Mouse (Mus musculus): ENCODE results near the gene Homer2.

Gene Homer2

GRCm38 (mm10) chr7:81579312-81579711 is 128.0 kb downstream of the Homer2 start:
- DNase-seq: no peak

- DNase-seq: no peak
Observed at GRCm38 (mm10) chr7:81578413-81578812, 128.9 kb downstream of the Homer2 start.

GRCm38 (mm10) chr7:81577872-81578271 is 129.5 kb downstream of the Homer2 start:
- DNase-seq: no peak

GRCm38 (mm10) chr7:81575606-81576005 is 131.7 kb downstream of the Homer2 start:
- no peak for DNase-seq

- DNase-seq: no peak
Observed at GRCm38 (mm10) chr7:81573821-81574220, 133.5 kb downstream of the Homer2 start.

- no peak for DNase-seq
Observed at GRCm38 (mm10) chr7:81573397-81573796, 133.9 kb downstream of the Homer2 start.

GRCm38 (mm10) chr7:81572610-81573268 is 134.6 kb downstream of the Homer2 start:
- peak; percentile 24 for DNase-seq

GRCm38 (mm10) chr7:81571941-81572441 is 135.3 kb downstream of the Homer2 start:
- peak; percentile 24 for DNase-seq

- DNase-seq: peak; percentile 96
Observed at GRCm38 (mm10) chr7:81571108-81571940, 136.0 kb downstream of the Homer2 start, which contains the start of gene Whamm. Gene Whamm (plus strand): TSS chr7:81571266.

- DNase-seq: no peak
Observed at GRCm38 (mm10) chr7:81570752-81571107, 136.6 kb downstream of the Homer2 start.

- DNase-seq: no peak
Observed at GRCm38 (mm10) chr7:81570271-81570670, 137.1 kb downstream of the Homer2 start.

GRCm38 (mm10) chr7:81569851-81570250 is 137.5 kb downstream of the Homer2 start:
- DNase-seq: no peak

GRCm38 (mm10) chr7:81567396-81567795 is 139.9 kb downstream of the Homer2 start:
- no peak for DNase-seq

- DNase-seq: no peak
Observed at GRCm38 (mm10) chr7:81566892-81567291, 140.4 kb downstream of the Homer2 start, which contains the start of gene Fsd2. Gene Fsd2 (minus strand): TSS chr7:81566944.

GRCm38 (mm10) chr7:81566332-81566731 is 141.0 kb downstream of the Homer2 start:
- no peak for DNase-seq

- DNase-seq: no peak
Observed at GRCm38 (mm10) chr7:81565381-81566055, 141.8 kb downstream of the Homer2 start.

GRCm38 (mm10) chr7:81564766-81565165 is 142.6 kb downstream of the Homer2 start:
- DNase-seq: no peak

- no peak for DNase-seq
Observed at GRCm38 (mm10) chr7:81563506-81564015, 143.8 kb downstream of the Homer2 start.

GRCm38 (mm10) chr7:81561211-81561610 is 146.1 kb downstream of the Homer2 start:
- no peak for DNase-seq

- no peak for DNase-seq
Observed at GRCm38 (mm10) chr7:81560101-81561049, 147.0 kb downstream of the Homer2 start.

- no peak for DNase-seq
Observed at GRCm38 (mm10) chr7:81559231-81559980, 147.9 kb downstream of the Homer2 start.
